Mouse (Mus musculus) liver, adult 2 months (tissue): ENCODE measurements around the gene Tlr6. TPM values are rescaled to one million over a fixed set of nuclear protein-coding genes. Genes with fewer than 3 reads are reported as not detected.

Experiments
- DNase-seq: peaks from one replicate; pipeline ENCODE4 v3.0.0-alpha.2; 2011; ENCODE audit warnings: low read depth, low spot score; ENCODE audit errors: extremely low read depth
- H3K27ac ChIP-seq: fragments of 200-500 bp; replicated peaks from 2 replicates; pipeline ENCODE4 v1.5.1; 2012; ENCODE audit warnings: low read depth, mild to moderate bottlenecking, control low read depth, inconsistent platforms, low read length; ENCODE audit not compliant: insufficient read depth
- H3K27me3 ChIP-seq: fragments of 200-500 bp; 2 replicates; pipeline ENCODE4 v1.6.1; 2012; ENCODE audit warnings: mild to moderate bottlenecking, moderate library complexity, low read length, inconsistent platforms; ENCODE audit not compliant: control insufficient read depth, insufficient read depth
- H3K36me3 ChIP-seq: fragments of 200-500 bp; 2 replicates; pipeline ENCODE4 v1.6.1; 2012; ENCODE audit warnings: low read length, inconsistent platforms; ENCODE audit not compliant: control insufficient read depth, insufficient read depth
- H3K4me1 ChIP-seq: fragments of 200-500 bp; 2 replicates; pipeline ENCODE4 v1.6.1; 2011; ENCODE audit warnings: low read length; ENCODE audit not compliant: control insufficient read depth, insufficient read depth
- H3K4me3 ChIP-seq: fragments of 200-500 bp; 2 replicates; pipeline ENCODE4 v1.5.1; 2011; ENCODE audit warnings: low read depth, mild to moderate bottlenecking, control low read depth, low read length, moderate library complexity; ENCODE audit not compliant: insufficient read depth
- H3K79me2 ChIP-seq: fragments of 200-500 bp; 2 replicates; pipeline ENCODE4 v1.6.1; 2012; ENCODE audit warnings: inconsistent platforms, mild to moderate bottlenecking, low read length, moderate library complexity; ENCODE audit not compliant: control insufficient read depth, insufficient read depth
- H3K9ac ChIP-seq: fragments of 200-500 bp; 2 replicates; pipeline ENCODE4 v1.6.1; 2012; ENCODE audit warnings: low read depth, mild to moderate bottlenecking, control low read depth, inconsistent platforms, low read length
- CTCF ChIP-seq: fragments of 200-500 bp; IDR thresholded peaks from 2 replicates; pipeline ENCODE4 v1.5.1; 2011; ENCODE audit warnings: low read depth, low read length, control low read depth
- POLR2A ChIP-seq: fragments of 200-500 bp; IDR thresholded peaks from 2 replicates; pipeline ENCODE4 v1.6.1; 2011; ENCODE audit warnings: low read length, control low read depth; ENCODE audit not compliant: insufficient read depth; ENCODE audit errors: extremely low read depth
- WGBS: fragments of 180-500 bp; shearing (Covaris S2); methylation state at CpG from one replicate; pipeline ENCODE4 v1.1.7; 2018; 5-methylcytosine and 5-hydroxymethylcytosine counted together
- polyA plus RNA-seq: library from polyadenylated mRNA; depleted of rRNA; stranded (reverse); fragments of >200 nt; gene quantifications from 2 replicates; pipeline ENCODE4 v1.2.3, GENCODE M21; 2012
- total RNA-seq: library from RNA; depleted of rRNA; stranded (reverse); fragments of >200 nt; gene quantifications from 2 replicates; pipeline ENCODE4 v1.2.3, GENCODE M21; 2014

The Tlr6 gene
- total and polyA plus RNA-seq, 2 experiments, result 0.18 to 0.46 TPM

DNA sequence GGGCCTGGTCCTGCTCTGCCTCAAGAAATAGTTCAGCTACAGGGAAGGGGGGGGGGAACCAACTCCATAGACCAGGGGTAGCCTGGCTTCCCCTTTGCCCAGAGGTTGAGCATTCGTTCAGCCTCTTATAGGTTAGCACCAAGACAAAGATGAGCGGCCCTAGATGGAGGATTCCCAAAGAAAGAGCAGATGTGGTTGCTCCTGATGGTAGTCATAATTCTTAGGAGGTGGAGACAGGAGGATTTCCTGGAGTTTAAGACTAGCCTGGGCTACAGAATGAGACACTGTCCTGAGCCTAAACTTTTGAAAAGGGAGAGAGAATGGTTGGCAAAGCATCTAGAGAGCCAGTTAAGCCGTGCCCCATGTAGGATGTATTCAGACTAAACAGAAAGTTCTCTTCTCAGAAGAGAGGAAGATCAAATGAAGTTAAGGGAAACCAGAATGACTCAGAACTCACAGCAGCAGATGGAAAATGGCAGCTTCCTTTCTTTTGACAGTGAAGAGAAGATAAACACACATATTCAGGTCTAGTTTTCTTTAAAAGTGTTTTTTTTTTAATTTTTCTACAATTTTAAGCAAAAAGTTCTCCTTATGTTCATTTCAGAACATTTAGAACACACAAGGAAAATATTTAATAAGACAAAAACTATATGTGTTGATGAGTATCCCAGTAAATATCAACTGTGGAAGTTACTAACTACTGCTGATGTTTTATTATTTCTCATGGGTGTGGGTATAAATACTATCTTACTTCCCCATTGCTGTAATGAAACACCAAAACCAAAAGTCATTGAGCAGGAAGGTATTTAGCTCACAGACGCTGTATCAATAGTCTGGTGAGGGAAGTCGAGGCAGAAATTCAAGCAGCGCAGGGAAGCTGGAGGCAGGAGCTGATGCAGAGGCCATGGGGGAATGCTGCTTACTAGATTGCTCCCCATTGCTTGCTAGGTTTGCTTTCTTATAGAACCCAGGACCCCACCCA is 41.0 kb downstream of the Tlr6 start:
- Histone ChIP-seq H3K36me3 (no peaks in the 10 kb centered on the region), H3K4me1 (no peaks in the 10 kb centered on the region), H3K4me3 (no peak overlapping the region), H3K9ac (no peak overlapping the region), H3K27ac (no peak overlapping the region), H3K27me3 (no peaks in the 10 kb centered on the region), H3K79me2 (no peaks in the 10 kb centered on the region)
- DNase-seq, result no peak
- WGBS, result 92% methylated on average over 6 of the region's 6 CpGs
- TF ChIP-seq POLR2A, result no peak
- TF ChIP-seq CTCF, result no peak

DNA sequence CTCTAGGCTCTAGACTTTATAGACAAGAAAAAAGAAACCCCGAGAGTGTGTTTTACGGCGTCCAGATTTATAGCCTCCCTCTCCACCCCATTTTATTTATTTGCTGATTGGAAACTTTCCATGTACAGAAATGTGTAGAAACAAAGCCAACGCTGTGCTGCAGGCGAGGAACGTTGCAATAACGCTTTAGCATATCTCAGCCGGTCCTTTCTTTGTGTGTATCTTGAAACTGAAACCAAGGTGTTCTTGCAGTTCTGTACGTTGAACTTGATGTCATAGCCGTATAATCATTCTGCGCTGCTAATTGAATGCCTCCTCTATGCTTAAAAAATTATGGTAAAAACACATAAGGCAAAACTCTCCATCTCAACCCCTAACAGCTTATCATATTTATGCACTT is 42.2 kb downstream of the Tlr6 start:
- Histone ChIP-seq H3K27ac (no peak overlapping the region), H3K79me2 (no peaks in the 10 kb centered on the region), H3K4me3 (no peak overlapping the region), H3K27me3 (no peaks in the 10 kb centered on the region), H3K9ac (no peak overlapping the region), H3K4me1 (no peaks in the 10 kb centered on the region), H3K36me3 (no peaks in the 10 kb centered on the region)
- TF ChIP-seq CTCF, result no peak
- TF ChIP-seq POLR2A, result no peak
- no peak for DNase-seq
- 96% methylated on average over 11 of the region's 11 CpGs for WGBS

DNA sequence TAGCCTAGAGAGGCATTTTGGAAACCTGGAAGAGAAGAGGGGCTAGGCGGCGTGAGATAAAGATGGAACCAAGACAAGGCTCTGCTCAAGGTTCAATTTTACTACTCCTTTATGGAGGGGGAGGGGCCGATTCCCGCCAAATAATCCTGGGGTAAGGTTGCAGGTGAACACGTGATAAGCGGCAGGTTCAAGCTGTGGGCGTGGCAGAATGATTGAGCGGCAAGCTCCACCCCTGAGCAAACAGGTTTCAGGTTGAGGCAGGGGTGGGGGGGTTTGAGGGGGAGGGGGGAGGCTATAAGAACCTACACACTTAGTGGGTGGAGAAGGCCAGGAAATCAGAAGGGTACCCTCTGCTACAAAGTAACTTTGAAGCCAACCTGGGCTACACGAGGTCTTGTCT is 42.7 kb downstream of the Tlr6 start:
- Histone ChIP-seq H3K27me3 (no peaks in the 10 kb centered on the region), H3K9ac (no peak overlapping the region), H3K27ac (no peak overlapping the region), H3K36me3 (no peaks in the 10 kb centered on the region), H3K4me3 (no peak overlapping the region), H3K79me2 (no peaks in the 10 kb centered on the region), H3K4me1 (no peaks in the 10 kb centered on the region)
- 96% methylated on average over 9 of the region's 9 CpGs for WGBS
- DNase-seq, result no peak
- TF ChIP-seq POLR2A, result no peak
- TF ChIP-seq CTCF, result no peak

DNA sequence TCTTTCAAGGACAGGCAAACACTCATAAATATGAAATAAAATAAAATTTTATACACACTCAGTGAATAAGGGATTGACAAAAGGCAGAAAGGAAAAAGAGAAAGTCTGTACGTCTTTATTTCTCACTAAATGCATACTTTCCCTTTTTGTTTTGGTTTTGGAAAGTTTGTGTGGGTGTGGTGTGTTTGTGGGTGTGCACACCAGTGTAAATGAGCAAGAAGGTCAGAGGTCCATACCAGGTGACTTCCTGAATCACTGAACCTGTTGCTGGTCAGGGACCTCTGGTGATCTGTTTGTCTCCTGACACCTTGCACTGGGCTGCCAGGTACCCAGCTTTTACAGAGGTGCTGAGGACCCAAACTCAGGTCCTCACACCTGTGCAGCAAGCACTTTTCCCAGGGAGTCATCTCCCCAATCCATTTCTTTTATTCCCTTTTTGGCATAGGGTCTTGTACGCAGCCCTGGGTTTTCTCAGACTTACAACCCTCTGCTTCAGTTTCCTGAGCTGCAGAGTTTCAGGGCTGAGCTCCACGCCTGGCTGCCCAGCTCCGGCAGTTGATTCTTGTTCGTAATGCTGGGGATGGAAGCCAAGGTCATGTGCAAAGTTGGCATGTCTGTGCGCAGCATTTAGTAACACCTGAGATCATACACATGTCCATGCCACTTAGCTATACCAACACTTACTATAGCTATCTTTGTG is 51.2 kb downstream of the Tlr6 start:
- Histone ChIP-seq H3K9ac (no peak overlapping the region), H3K4me3 (no peak overlapping the region), H3K4me1 (no peaks in the 10 kb centered on the region), H3K27ac (no peak overlapping the region), H3K36me3 (no peaks in the 10 kb centered on the region), H3K27me3 (no peaks in the 10 kb centered on the region), H3K79me2 (no peaks in the 10 kb centered on the region)
- 86% methylated on average over 6 of the region's 6 CpGs for WGBS
- no peak for DNase-seq
- no peak for TF ChIP-seq CTCF
- no peak for TF ChIP-seq POLR2A

DNA sequence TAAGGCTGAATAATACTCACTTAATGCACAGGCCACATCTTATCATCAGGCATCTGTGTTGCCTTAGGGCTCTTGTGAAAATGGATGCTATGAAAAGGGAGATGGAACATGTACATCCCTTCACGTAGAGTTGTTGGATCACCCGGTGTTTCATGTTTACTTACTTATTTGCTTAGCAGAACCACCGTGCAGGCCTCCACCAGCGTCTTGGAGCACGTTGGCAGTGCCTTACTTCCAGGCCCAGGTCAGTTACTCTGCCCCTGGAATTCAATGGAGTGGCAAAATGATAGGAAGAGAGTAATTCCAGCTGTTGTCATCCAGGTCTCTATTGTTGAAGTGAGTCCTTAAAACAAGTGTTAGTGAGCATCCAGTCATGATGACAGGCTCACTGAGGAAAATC is 52.0 kb downstream of the Tlr6 start:
- TF ChIP-seq POLR2A (no peak), CTCF (no peak)
- DNase-seq, result no peak
- WGBS, result 71% methylated on average over 5 of the region's 5 CpGs
- Histone ChIP-seq H3K4me3 (no peak overlapping the region), H3K4me1 (no peaks in the 10 kb centered on the region), H3K9ac (no peak overlapping the region), H3K27me3 (no peaks in the 10 kb centered on the region), H3K36me3 (no peaks in the 10 kb centered on the region), H3K79me2 (no peaks in the 10 kb centered on the region), H3K27ac (no peak overlapping the region)
